Mouse (Mus musculus): ENCODE measurements around the gene Med31. TPM values are rescaled to one million over a fixed set of nuclear protein-coding genes. Genes with fewer than 3 reads are reported as not detected.

Med31 gene
- total RNA-seq (2012; rRNA removed) = 25.5 and 26.1 TPM in 2 replicates
- 33.4 and 35.8 TPM in 2 replicates for total RNA-seq (2014; rRNA removed)
- 21.7 and 22.5 TPM in 2 replicates for polyA plus RNA-seq (2012; ENCODE audit: insufficient read length, low read depth)

- peak within 1 kb of the TSS; percentile 70 to 99 (median 79) for H3K4me3 ChIP-seq (replicated peaks in 1 of 3; ENCODE audit: low read depth in 2 of 3, low read length in 2 of 3, poor library complexity in 1 of 3)
- H3K36me3 ChIP-seq (replicated peaks in 1 of 2; ENCODE audit: control insufficient read depth in 1 of 2, insufficient read depth in 1 of 2, low read length in 1 of 2) = peaks cover 16 to 27% of the 10 kb centered on the region in 2 experiments
- H3K27ac ChIP-seq (ENCODE audit: insufficient read depth, low read depth) = peak within 1 kb of the TSS; percentile 22; the same call in 1 of the 2 replicates
- dilution Hi-C loops (cut with MboI; ENCODE audit: extremely low pct_ligation_motif_present, extremely low pct_unique_long_range_greater_than_20kb, low sequenced_read_pairs) = no loop called here
- DNase-seq (ENCODE audit: extremely low read depth) = peak; percentile 31
- peaks cover 4% of the 10 kb centered on the region; the same call in 1 of the 2 replicates for H3K79me2 ChIP-seq (replicated peaks; ENCODE audit: control insufficient read depth, extremely low read depth, insufficient read depth, poor library complexity, severe bottlenecking)
- peaks cover 10 to 39% of the 10 kb centered on the region in 2 experiments for H3K4me1 ChIP-seq (ENCODE audit: control insufficient read depth in 1 of 2, insufficient read depth in 2 of 2)
- no peak for TF ChIP-seq USF2 (conservative IDR thresholded peaks at IDR 0.05; ENCODE audit: low read depth, low read length)
- no peak for TF ChIP-seq IRF4 (IDR thresholded peaks at IDR 0.05; ENCODE audit: low read depth, low read length)
- no peak for TF ChIP-seq MEF2A (IDR thresholded peaks at IDR 0.05; ENCODE audit: borderline replicate concordance, low read depth, low read length)
- TF ChIP-seq JUND (conservative IDR thresholded peaks at IDR 0.05; ENCODE audit: low read depth, low read length) = no peak
- TF ChIP-seq CHD2 (IDR thresholded peaks at IDR 0.05; ENCODE audit: low read length) = no peak; the same call in 1 of the 2 replicates
- 0 out of 2 replicates have a peak, but pooled peaks have one; percentile 23 for TF ChIP-seq TCF12 (IDR thresholded peaks at IDR 0.05; ENCODE audit: low read depth, low read length)
- no peak for TF ChIP-seq SIN3A (IDR thresholded peaks at IDR 0.05; ENCODE audit: low read length)
- TF ChIP-seq POLR2A (IDR thresholded peaks at IDR 0.05; ENCODE audit: low read depth, low read length) = no peak
- no peak for TF ChIP-seq TBP (conservative IDR thresholded peaks at IDR 0.05; ENCODE audit: low read depth, low read length)
- no peak for TF ChIP-seq PAX5 (IDR thresholded peaks at IDR 0.05; ENCODE audit: low read length)
- TF ChIP-seq MAX (IDR thresholded peaks at IDR 0.05; ENCODE audit: low read length) = peak; percentile 84
- TF ChIP-seq MAFK (IDR thresholded peaks at IDR 0.05; ENCODE audit: insufficient replicate concordance, low read length) = no peak
- TF ChIP-seq ETS1 (conservative IDR thresholded peaks at IDR 0.05; ENCODE audit: low read depth, low read length) = no peak; the same call in 1 of the 2 replicates
- TF ChIP-seq ELF1 (IDR thresholded peaks at IDR 0.05; ENCODE audit: low read depth, low read length) = peak; percentile 21; the same call in 1 of the 2 replicates
- peak; percentile 65; the same call in 1 of the 2 replicates for TF ChIP-seq BHLHE40 (IDR thresholded peaks at IDR 0.05; ENCODE audit: low read depth, low read length)
- no peak for TF ChIP-seq NRF1 (IDR thresholded peaks at IDR 0.05; ENCODE audit: low read depth, low read length)
- no peak for TF ChIP-seq HCFC1 (IDR thresholded peaks at IDR 0.05; ENCODE audit: low read depth, low read length)
- TF ChIP-seq ZNF384 (IDR thresholded peaks at IDR 0.05; ENCODE audit: low read depth, low read length) = no peak
- no peak for TF ChIP-seq KAT2A (IDR thresholded peaks at IDR 0.05; ENCODE audit: insufficient replicate concordance, low read length)
- TF ChIP-seq MAZ (IDR thresholded peaks at IDR 0.05; ENCODE audit: low read depth, low read length) = no peak
- TF ChIP-seq ZKSCAN1 (IDR thresholded peaks at IDR 0.05; ENCODE audit: borderline replicate concordance, low read depth, low read length) = no peak
- TF ChIP-seq ZMIZ1 (IDR thresholded peaks at IDR 0.05; ENCODE audit: low read depth, low read length) = no peak
- TF ChIP-seq NELFE (IDR thresholded peaks at IDR 0.05; ENCODE audit: low read depth, low read length) = peak; percentile 12; the same call in 1 of the 2 replicates
- TF ChIP-seq MYC (IDR thresholded peaks at IDR 0.05; ENCODE audit: low read depth, low read length) = peak; percentile 74
- TF ChIP-seq RAD21 (IDR thresholded peaks at IDR 0.05; ENCODE audit: low read depth, low read length) = no peak
- TF ChIP-seq RCOR1 (conservative IDR thresholded peaks at IDR 0.05; ENCODE audit: low read depth, low read length) = no peak
- no peak for TF ChIP-seq USF1 (IDR thresholded peaks at IDR 0.05; ENCODE audit: low read depth, low read length)
- TF ChIP-seq E2F4 (IDR thresholded peaks at IDR 0.05; ENCODE audit: insufficient replicate concordance, low read depth, low read length) = no peak
- TF ChIP-seq POLR2AphosphoS2 (IDR thresholded peaks at IDR 0.05; ENCODE audit: low read depth, low read length) = no peak
- no peak for TF ChIP-seq EP300 (IDR thresholded peaks at IDR 0.05; ENCODE audit: low read length)
- TF ChIP-seq UBTF (IDR thresholded peaks at IDR 0.05; ENCODE audit: low read depth, low read length) = no peak
- no peak for TF ChIP-seq ZC3H11A (IDR thresholded peaks at IDR 0.05; ENCODE audit: low read depth, low read length)
- TF ChIP-seq SMC3 (IDR thresholded peaks at IDR 0.05; ENCODE audit: low read depth, low read length) = no peak
- TF ChIP-seq CTCF (conservative IDR thresholded peaks at IDR 0.05 in 1 of 2, IDR thresholded peaks at IDR 0.05 in 1 of 2; ENCODE audit: low read depth in 2 of 2, low read length in 2 of 2) = no peak
- no peaks in the 10 kb centered on the region for H3K9me3 ChIP-seq (replicated peaks; ENCODE audit: low read length)
- H3K4me2 ChIP-seq (ENCODE audit: insufficient read depth, low read depth, poor library complexity, severe bottlenecking) = peak within 1 kb of the TSS; percentile 53
- H3K9ac ChIP-seq (ENCODE audit: insufficient read depth, low read depth) = peak within 1 kb of the TSS; percentile 95
- in situ Hi-C loops (cut with MboI; ENCODE audit: low pct_ligation_motif_present, low pct_unique_long_range_greater_than_20kb, low sequenced_read_pairs) = loop anchor here (5.0 to 25.0 kb wide), 2 partner anchors 222 to 322 kb away; partner anchors contain the start of gene Ggt6
- H3K27me3 ChIP-seq (replicated peaks) = no peaks in the 10 kb centered on the region
Measured at GRCm38 (mm10) chr11:72215410-72215797, at the start of gene Med31. Med31 (minus strand) TSS chr11:72215592.
